20 mouse cellular contexts compared by ENCODE assay signal in genomic region chr9:14287234-14287633, GRCm38 (mm10).
"Had no signal": no experiment of that assay in that cellular context is flagged by ENCODE, and none has a peak within 500 bp of the region (broad histone marks: within the 10 kb centered on the region; RNA-seq: fewer than 3 reads in every experiment).

No protein-coding gene starts in this region.

- DNase-seq: kidney, adult 2 months; kidney, postnatal 25 days; layer of hippocampus, adult 9-11 months; liver; liver, embryonic 13.5 days; lung, embryonic 14.5 days; midbrain, embryonic 14.5 days; right cerebral cortex, adult 18-20 months; right cerebral cortex, postnatal 25 days; thymus, postnatal 25 days had no signal

- H3K9me3 ChIP-seq: limb, embryonic 10.5 days; limb, embryonic 13.5 days; liver, embryonic 13.5 days; neural tube, embryonic 12.5 days; neural tube, embryonic 15.5 days; stomach, embryonic 15.5 days had no signal

- H3K9ac ChIP-seq: limb, embryonic 13.5 days; liver, embryonic 13.5 days; lung, embryonic 14.5 days; neural tube, embryonic 12.5 days; neural tube, embryonic 15.5 days; stomach, embryonic 15.5 days had no signal

- ATAC-seq: lung, postnatal 0 days had no signal

- H3K4me1 ChIP-seq: limb, embryonic 10.5 days; liver, embryonic 13.5 days; neural tube, embryonic 12.5 days had no signal

- H3K27ac ChIP-seq: kidney, postnatal 0 days; limb, embryonic 10.5 days; limb, embryonic 13.5 days; liver, embryonic 13.5 days; macrophage; neural tube, embryonic 12.5 days; neural tube, embryonic 15.5 days; stomach, embryonic 15.5 days had no signal

- H3K4me3 ChIP-seq: layer of hippocampus, adult 2 months; limb, embryonic 10.5 days; limb, embryonic 13.5 days; liver, embryonic 13.5 days; neural tube, embryonic 12.5 days; neural tube, embryonic 15.5 days; stomach, embryonic 15.5 days had no signal

- H3K36me3 ChIP-seq: limb, embryonic 10.5 days; limb, embryonic 13.5 days; liver, embryonic 13.5 days; neural tube, embryonic 12.5 days; neural tube, embryonic 15.5 days; stomach, embryonic 15.5 days had no signal

- H3K4me2 ChIP-seq: limb, embryonic 13.5 days; liver, embryonic 13.5 days; lung, embryonic 14.5 days; midbrain, embryonic 11.5 days; neural tube, embryonic 12.5 days; neural tube, embryonic 15.5 days; stomach, embryonic 15.5 days had no signal

- H3K27me3 ChIP-seq: limb, embryonic 13.5 days; liver, embryonic 13.5 days; neural tube, embryonic 12.5 days; neural tube, embryonic 15.5 days; stomach, embryonic 15.5 days had no signal
